Mouse (Mus musculus): ENCODE results near the gene Tmem98. TPM values are rescaled to one million over a fixed set of nuclear protein-coding genes. Genes with fewer than 3 reads are reported as not detected.
A peak's percentile ranks its signal among the peaks of the same experiment; 100 is the strongest.

Gene Tmem98
- polyA plus RNA-seq (2015; fragmentation: Nextera tagmentation; extraction: Ambion mirVana), result 8.4 and 9.9 TPM in 2 replicates

DNA sequence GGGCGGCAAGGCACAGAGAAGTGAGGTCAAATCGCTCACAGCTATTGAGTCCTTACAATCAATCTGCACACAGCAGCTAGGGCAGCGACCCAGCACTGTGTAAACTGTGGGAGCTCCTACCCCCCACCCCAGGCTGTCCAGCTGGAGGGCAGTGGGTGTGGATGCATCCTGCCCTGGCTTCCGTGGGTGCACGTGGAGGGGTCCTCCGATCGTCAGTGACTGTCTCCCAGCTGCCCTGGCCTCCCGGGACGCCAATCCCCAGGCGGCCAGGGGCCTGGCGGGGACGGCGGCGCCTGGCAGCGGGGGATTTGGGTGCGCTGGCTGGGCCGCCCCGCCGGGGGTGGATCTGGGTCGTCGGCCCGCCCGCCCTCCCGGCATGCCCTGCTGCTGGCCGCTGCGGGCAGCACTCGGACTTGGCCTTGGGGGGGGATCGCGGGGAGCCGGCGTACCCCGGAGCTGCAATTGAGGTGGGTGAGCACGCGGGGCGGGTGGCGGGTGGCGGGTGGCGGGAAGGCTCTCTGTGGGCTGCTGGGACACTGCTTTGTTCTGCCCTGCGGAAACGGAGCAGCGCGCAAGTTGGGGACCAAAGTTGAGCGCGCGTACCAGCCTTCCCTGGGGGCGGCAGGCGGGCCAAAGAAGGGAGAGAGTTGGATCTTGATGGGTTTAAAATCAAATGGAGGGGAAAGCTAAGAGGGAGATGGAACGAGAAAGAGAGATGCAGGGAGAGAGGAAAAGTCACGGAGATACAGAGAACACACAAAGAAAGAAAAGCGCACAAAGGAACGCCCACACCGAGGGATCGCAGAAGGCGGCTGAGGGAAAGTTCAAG, at the start of gene Tmem98:
Gene Tmem98, plus strand, starts transcription at position 183 of the 829 bp plus-strand sequence.
- Histone ChIP-seq H3K9ac (ENCODE audit: low read depth, low read length) (peak within 1 kb of the TSS; percentile 53), H3K36me3 (ENCODE audit: control insufficient read depth, insufficient read depth) (no peaks in the 10 kb centered on the region), H3K4me1 (ENCODE audit: control insufficient read depth, low read depth, low read length) (peaks cover 6% of the 10 kb centered on the region), H3K27me3 (ENCODE audit: control insufficient read depth, insufficient read depth, low read depth, low read length) (peaks cover 32% of the 10 kb centered on the region), H3K27ac (ENCODE audit: low read length) (0 out of 2 replicates have a peak within 1 kb of the TSS, but pooled peaks have one; percentile 17), H3K9me3 (replicated peaks; ENCODE audit: control insufficient read depth, low read length) (no peaks in the 10 kb centered on the region), H3K4me2 (ENCODE audit: low read depth, low read length) (peak within 1 kb of the TSS; percentile 67), H3K4me3 (ENCODE audit: low read depth, low read length) (peak within 1 kb of the TSS; percentile 59)
- ATAC-seq (ENCODE audit: low read depth), result peak; percentile 68
- WGBS (ENCODE audit: insufficient replicate concordance), result 3% methylated on average over 49 of the region's 54 CpGs

DNA sequence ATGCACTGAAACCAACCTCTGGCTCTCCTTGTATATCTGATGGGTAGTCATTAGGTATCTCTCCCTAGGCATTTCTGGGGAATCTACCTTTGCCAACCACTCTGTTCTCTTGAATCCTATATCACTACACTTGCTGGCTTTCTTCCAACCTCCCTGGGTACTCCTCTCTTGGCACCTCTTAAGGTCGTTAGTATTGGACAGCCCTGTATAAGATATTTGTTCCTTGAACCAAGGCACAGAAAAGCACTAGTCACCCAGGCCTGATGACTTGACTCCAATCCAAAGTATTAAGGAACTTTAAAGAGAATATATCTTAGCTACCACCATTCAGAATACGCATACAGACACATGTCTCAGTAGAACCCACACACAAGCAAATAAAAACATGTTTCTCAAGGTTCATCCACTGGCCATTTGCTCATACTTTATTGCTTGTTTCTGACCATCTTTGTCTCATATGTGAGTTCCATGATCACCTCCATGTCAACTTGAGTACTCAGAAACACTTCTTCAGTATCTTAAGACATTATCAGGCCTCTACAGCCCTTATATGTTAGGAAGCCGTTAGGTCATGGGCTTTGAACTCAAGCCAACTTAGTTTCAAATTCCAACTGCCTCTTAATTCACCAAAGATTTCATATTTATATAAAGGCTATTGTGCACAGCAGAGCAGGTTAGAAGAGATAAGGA, 48.5 kb upstream of the Tmem98 start:
- H3K4me1 ChIP-seq (ENCODE audit: control insufficient read depth, low read depth, low read length), result no peaks in the 10 kb centered on the region
- no peak overlapping the region for H3K4me2 ChIP-seq (ENCODE audit: low read depth, low read length)
- H3K9me3 ChIP-seq (replicated peaks; ENCODE audit: control insufficient read depth, low read length), result no peaks in the 10 kb centered on the region
- ATAC-seq (ENCODE audit: low read depth), result no peak
- 67% methylated on average over 3 of the region's 3 CpGs for whole genome bisulfite sequencing (ENCODE audit: insufficient replicate concordance)
- no peak overlapping the region for H3K27ac ChIP-seq (ENCODE audit: low read length)
- no peaks in the 10 kb centered on the region for H3K36me3 ChIP-seq (ENCODE audit: control insufficient read depth, insufficient read depth)
- H3K27me3 ChIP-seq (ENCODE audit: control insufficient read depth, insufficient read depth, low read depth, low read length), result no peaks in the 10 kb centered on the region
- no peak overlapping the region for H3K9ac ChIP-seq (ENCODE audit: low read depth, low read length)
- H3K4me3 ChIP-seq (ENCODE audit: low read depth, low read length), result no peak overlapping the region

- Histone ChIP-seq H3K9me3 (replicated peaks; ENCODE audit: control insufficient read depth, low read length) (no peaks in the 10 kb centered on the region), H3K4me1 (ENCODE audit: control insufficient read depth, low read depth, low read length) (peaks cover 2% of the 10 kb centered on the region; the same call in 1 of the 2 replicates), H3K9ac (ENCODE audit: low read depth, low read length) (no peak overlapping the region), H3K4me2 (ENCODE audit: low read depth, low read length) (no peak overlapping the region), H3K4me3 (ENCODE audit: low read depth, low read length) (no peak overlapping the region), H3K27me3 (ENCODE audit: control insufficient read depth, insufficient read depth, low read depth, low read length) (no peaks in the 10 kb centered on the region), H3K36me3 (ENCODE audit: control insufficient read depth, insufficient read depth) (no peaks in the 10 kb centered on the region), H3K27ac (ENCODE audit: low read length) (no peak overlapping the region)
- WGBS (ENCODE audit: insufficient replicate concordance), result 54% methylated on average over 4 of the region's 4 CpGs
- ATAC-seq (ENCODE audit: low read depth), result no peak
Observed at GRCm38 (mm10) chr11:80762066-80762465, 47.9 kb upstream of the Tmem98 start.

GRCm38 (mm10) chr11:80766068-80766467, 43.9 kb upstream of the Tmem98 start:
- no peak overlapping the region for H3K9ac ChIP-seq (ENCODE audit: low read depth, low read length)
- no peaks in the 10 kb centered on the region for H3K36me3 ChIP-seq (ENCODE audit: control insufficient read depth, insufficient read depth)
- no peak overlapping the region for H3K4me3 ChIP-seq (ENCODE audit: low read depth, low read length)
- no peak overlapping the region for H3K4me2 ChIP-seq (ENCODE audit: low read depth, low read length)
- no peaks in the 10 kb centered on the region for H3K9me3 ChIP-seq (replicated peaks; ENCODE audit: control insufficient read depth, low read length)
- H3K27ac ChIP-seq (ENCODE audit: low read length), result no peak overlapping the region
- no peaks in the 10 kb centered on the region for H3K27me3 ChIP-seq (ENCODE audit: control insufficient read depth, insufficient read depth, low read depth, low read length)
- no peak for ATAC-seq (ENCODE audit: low read depth)
- WGBS (ENCODE audit: insufficient replicate concordance), result 81% methylated on average over 4 of the region's 4 CpGs
- H3K4me1 ChIP-seq (ENCODE audit: control insufficient read depth, low read depth, low read length), result peaks cover 2% of the 10 kb centered on the region; the same call in 1 of the 2 replicates

DNA sequence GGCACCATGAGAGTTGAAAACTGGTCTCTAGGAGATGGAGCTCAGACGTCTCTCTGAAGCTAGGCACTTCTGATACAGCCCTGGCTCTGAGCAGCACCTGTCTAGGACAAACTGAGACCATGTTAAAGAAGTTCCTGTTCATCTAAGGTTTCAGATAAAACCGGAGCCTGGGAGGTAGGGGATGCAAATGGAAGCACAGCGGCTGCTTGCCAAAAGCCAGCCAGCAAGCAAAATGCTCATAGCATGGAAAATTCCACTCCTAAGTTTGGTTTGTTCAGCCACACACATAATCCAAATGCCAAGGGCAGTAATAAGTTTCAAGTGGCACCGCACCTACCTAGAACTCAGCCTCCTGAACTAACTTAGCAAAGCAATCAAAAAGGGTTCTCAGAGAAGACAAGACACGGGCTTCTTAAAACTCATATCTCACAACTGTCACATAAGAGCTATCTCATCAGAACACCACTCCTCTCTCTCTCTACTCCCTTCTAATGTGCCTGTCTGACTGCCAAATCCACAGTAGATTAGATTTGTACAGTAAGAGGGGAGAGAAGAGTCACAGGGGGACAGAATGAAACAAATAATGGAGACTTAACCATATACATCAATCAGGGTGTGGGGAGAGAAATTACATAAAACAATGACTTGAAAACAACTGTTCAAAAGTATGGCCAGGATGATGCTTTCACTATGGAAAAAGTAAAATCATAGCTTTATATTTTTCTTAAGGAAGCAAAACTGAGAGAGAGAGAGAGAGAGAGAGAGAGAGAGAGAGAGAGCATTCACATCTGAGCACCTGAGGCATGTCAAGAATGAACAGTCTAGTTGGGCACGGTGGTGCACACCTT, 43.3 kb upstream of the Tmem98 start:
- WGBS (ENCODE audit: insufficient replicate concordance), result 57% methylated on average over 6 of the region's 6 CpGs
- no peak overlapping the region for H3K4me3 ChIP-seq (ENCODE audit: low read depth, low read length)
- H3K27ac ChIP-seq (ENCODE audit: low read length), result no peak overlapping the region
- H3K36me3 ChIP-seq (ENCODE audit: control insufficient read depth, insufficient read depth), result no peaks in the 10 kb centered on the region
- ATAC-seq (ENCODE audit: low read depth), result no peak
- H3K9me3 ChIP-seq (replicated peaks; ENCODE audit: control insufficient read depth, low read length), result no peaks in the 10 kb centered on the region
- peaks cover 2% of the 10 kb centered on the region; the same call in 1 of the 2 replicates for H3K4me1 ChIP-seq (ENCODE audit: control insufficient read depth, low read depth, low read length)
- H3K27me3 ChIP-seq (ENCODE audit: control insufficient read depth, insufficient read depth, low read depth, low read length), result no peaks in the 10 kb centered on the region
- no peak overlapping the region for H3K9ac ChIP-seq (ENCODE audit: low read depth, low read length)
- no peak overlapping the region for H3K4me2 ChIP-seq (ENCODE audit: low read depth, low read length)

- no peaks in the 10 kb centered on the region for H3K36me3 ChIP-seq (ENCODE audit: control insufficient read depth, insufficient read depth)
- no peak for ATAC-seq (ENCODE audit: low read depth)
- no peak overlapping the region for H3K27ac ChIP-seq (ENCODE audit: low read length)
- H3K4me2 ChIP-seq (ENCODE audit: low read depth, low read length), result no peak overlapping the region
- no peaks in the 10 kb centered on the region for H3K27me3 ChIP-seq (ENCODE audit: control insufficient read depth, insufficient read depth, low read depth, low read length)
- 65% methylated on average over 3 of the region's 3 CpGs for WGBS (ENCODE audit: insufficient replicate concordance)
- H3K4me1 ChIP-seq (ENCODE audit: control insufficient read depth, low read depth, low read length), result peaks cover 2% of the 10 kb centered on the region; the same call in 1 of the 2 replicates
- no peaks in the 10 kb centered on the region for H3K9me3 ChIP-seq (replicated peaks; ENCODE audit: control insufficient read depth, low read length)
- no peak overlapping the region for H3K4me3 ChIP-seq (ENCODE audit: low read depth, low read length)
- no peak overlapping the region for H3K9ac ChIP-seq (ENCODE audit: low read depth, low read length)
Observed at GRCm38 (mm10) chr11:80767320-80767617, 42.7 kb upstream of the Tmem98 start.

DNA sequence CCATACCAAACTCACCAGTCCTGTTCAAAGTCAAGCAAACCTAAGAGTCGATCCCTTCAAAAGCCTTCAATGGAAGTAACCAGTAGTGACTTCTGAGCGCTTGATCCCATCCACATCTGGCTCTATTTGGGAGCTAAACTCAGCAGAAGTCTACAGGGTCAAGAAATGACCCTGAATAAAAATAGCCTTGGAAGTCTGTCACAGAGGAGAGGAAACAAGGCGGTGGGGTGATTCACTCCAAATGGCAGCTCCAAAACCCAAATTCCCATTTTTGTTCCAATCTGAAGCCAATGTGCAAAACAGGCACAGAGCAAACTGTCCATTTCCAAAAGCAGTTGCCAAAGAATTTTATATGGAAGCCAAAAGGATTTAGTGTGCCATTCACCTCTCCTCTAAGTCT, 38.8 kb upstream of the Tmem98 start:
- no peak overlapping the region for H3K4me2 ChIP-seq (ENCODE audit: low read depth, low read length)
- no peak overlapping the region for H3K9ac ChIP-seq (ENCODE audit: low read depth, low read length)
- ATAC-seq (ENCODE audit: low read depth), result no peak
- no peaks in the 10 kb centered on the region for H3K27me3 ChIP-seq (ENCODE audit: control insufficient read depth, insufficient read depth, low read depth, low read length)
- H3K4me3 ChIP-seq (ENCODE audit: low read depth, low read length), result no peak overlapping the region
- H3K36me3 ChIP-seq (ENCODE audit: control insufficient read depth, insufficient read depth), result no peaks in the 10 kb centered on the region
- peaks cover 4% of the 10 kb centered on the region for H3K4me1 ChIP-seq (ENCODE audit: control insufficient read depth, low read depth, low read length)
- 72% methylated on average over 3 of the region's 3 CpGs for WGBS (ENCODE audit: insufficient replicate concordance)
- no peak overlapping the region for H3K27ac ChIP-seq (ENCODE audit: low read length)
- no peaks in the 10 kb centered on the region for H3K9me3 ChIP-seq (replicated peaks; ENCODE audit: control insufficient read depth, low read length)

- no peak for ATAC-seq (ENCODE audit: low read depth)
- no peak overlapping the region for H3K4me2 ChIP-seq (ENCODE audit: low read depth, low read length)
- no peak overlapping the region for H3K9ac ChIP-seq (ENCODE audit: low read depth, low read length)
- peaks cover 3% of the 10 kb centered on the region for H3K4me1 ChIP-seq (ENCODE audit: control insufficient read depth, low read depth, low read length)
- H3K36me3 ChIP-seq (ENCODE audit: control insufficient read depth, insufficient read depth), result no peaks in the 10 kb centered on the region
- no peaks in the 10 kb centered on the region for H3K9me3 ChIP-seq (replicated peaks; ENCODE audit: control insufficient read depth, low read length)
- no peaks in the 10 kb centered on the region for H3K27me3 ChIP-seq (ENCODE audit: control insufficient read depth, insufficient read depth, low read depth, low read length)
- H3K27ac ChIP-seq (ENCODE audit: low read length), result no peak overlapping the region
- H3K4me3 ChIP-seq (ENCODE audit: low read depth, low read length), result no peak overlapping the region
- 57% methylated on average over 5 of the region's 5 CpGs for WGBS (ENCODE audit: insufficient replicate concordance)
Observed at GRCm38 (mm10) chr11:80771596-80772250, 38.3 kb upstream of the Tmem98 start.
